Mouse (Mus musculus): ENCODE measurements at regions not wholly inside any gene's neighbourhood (a gene's known extent, or its start where the extent isn't known, plus 50 kb on each side); places are given as distances from the start of the nearest gene placed in this dataset.

- Histone ChIP-seq H3K27ac (ENCODE audit: insufficient read depth, low read depth) (no peak overlapping the region), H3K4me1 (ENCODE audit: control insufficient read depth in 1 of 2, insufficient read depth in 2 of 2) (no peaks in the 10 kb centered on the region), H3K4me2 (ENCODE audit: insufficient read depth, low read depth, poor library complexity, severe bottlenecking) (no peak overlapping the region), H3K9me3 (replicated peaks; ENCODE audit: low read length) (no peaks in the 10 kb centered on the region), H3K36me3 (replicated peaks in 1 of 2; ENCODE audit: control insufficient read depth in 1 of 2, insufficient read depth in 1 of 2, low read length in 1 of 2) (no peaks in the 10 kb centered on the region), H3K4me3 (replicated peaks in 1 of 3; ENCODE audit: low read depth in 2 of 3, low read length in 2 of 3, poor library complexity in 1 of 3) (no peak overlapping the region), H3K27me3 (replicated peaks) (peaks cover 63% of the 10 kb centered on the region), H3K79me2 (replicated peaks; ENCODE audit: control insufficient read depth, extremely low read depth, insufficient read depth, poor library complexity, severe bottlenecking) (no peaks in the 10 kb centered on the region), H3K9ac (ENCODE audit: insufficient read depth, low read depth) (no peak overlapping the region)
- DNase-seq (ENCODE audit: extremely low read depth), result no peak
- in situ Hi-C loops (cut with MboI; ENCODE audit: low pct_ligation_motif_present, low pct_unique_long_range_greater_than_20kb, low sequenced_read_pairs), result no loop called here
- no peak for TF ChIP-seq CTCF (conservative IDR thresholded peaks at IDR 0.05 in 1 of 2, IDR thresholded peaks at IDR 0.05 in 1 of 2; ENCODE audit: low read depth in 2 of 2, low read length in 2 of 2)
- TF ChIP-seq JUND (conservative IDR thresholded peaks at IDR 0.05; ENCODE audit: low read depth, low read length), result no peak
- TF ChIP-seq NELFE (IDR thresholded peaks at IDR 0.05; ENCODE audit: low read depth, low read length), result no peak
- no peak for TF ChIP-seq NRF1 (IDR thresholded peaks at IDR 0.05; ENCODE audit: low read depth, low read length)
- no peak for TF ChIP-seq TCF12 (IDR thresholded peaks at IDR 0.05; ENCODE audit: low read depth, low read length)
- dilution Hi-C loops (cut with MboI; ENCODE audit: extremely low pct_ligation_motif_present, extremely low pct_unique_long_range_greater_than_20kb, low sequenced_read_pairs), result no loop called here
Observed at GRCm38 (mm10) chr6:117701547-117701946, 139.4 kb upstream of the Zfp637 start.

DNA sequence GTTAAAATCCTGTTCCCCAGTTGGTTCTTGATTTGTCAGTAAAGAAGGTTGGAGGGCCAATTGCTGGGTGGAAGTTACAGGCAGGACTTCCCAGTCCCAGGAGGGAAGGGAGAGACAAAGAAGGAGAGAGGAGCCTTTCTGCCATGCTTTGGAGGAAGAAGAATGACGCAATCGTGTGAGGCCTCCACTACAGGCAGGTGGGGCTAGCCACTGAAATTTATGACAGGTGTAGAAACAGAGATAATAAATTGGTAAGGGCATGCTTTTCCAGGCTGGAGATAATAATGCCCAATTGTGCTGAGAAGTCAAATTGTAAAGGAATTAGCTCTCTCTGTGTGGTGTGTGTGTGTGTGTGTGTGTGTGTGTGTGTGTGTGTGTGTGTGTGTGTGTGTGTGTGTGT lies 135.0 kb upstream of the Zfp637 start:
- dilution Hi-C loops (cut with MboI; ENCODE audit: extremely low pct_ligation_motif_present, extremely low pct_unique_long_range_greater_than_20kb, low sequenced_read_pairs) (no loop called here), in situ Hi-C loops (cut with MboI; ENCODE audit: low pct_ligation_motif_present, low pct_unique_long_range_greater_than_20kb, low sequenced_read_pairs) (no loop called here)
- no peaks in the 10 kb centered on the region for H3K79me2 ChIP-seq (replicated peaks; ENCODE audit: control insufficient read depth, extremely low read depth, insufficient read depth, poor library complexity, severe bottlenecking)
- H3K27me3 ChIP-seq (replicated peaks), result peaks cover 82% of the 10 kb centered on the region
- no peak overlapping the region for H3K27ac ChIP-seq (ENCODE audit: insufficient read depth, low read depth)
- no peaks in the 10 kb centered on the region for H3K9me3 ChIP-seq (replicated peaks; ENCODE audit: low read length)
- no peak for DNase-seq (ENCODE audit: extremely low read depth)
- H3K4me1 ChIP-seq (ENCODE audit: control insufficient read depth in 1 of 2, insufficient read depth in 2 of 2), result no peaks in the 10 kb centered on the region
- no peaks in the 10 kb centered on the region for H3K36me3 ChIP-seq (replicated peaks in 1 of 2; ENCODE audit: control insufficient read depth in 1 of 2, insufficient read depth in 1 of 2, low read length in 1 of 2)
- no peak overlapping the region for H3K9ac ChIP-seq (ENCODE audit: insufficient read depth, low read depth)
- TF ChIP-seq RAD21 (IDR thresholded peaks at IDR 0.05; ENCODE audit: low read depth, low read length) (no peak), JUND (conservative IDR thresholded peaks at IDR 0.05; ENCODE audit: low read depth, low read length) (no peak)
- H3K4me2 ChIP-seq (ENCODE audit: insufficient read depth, low read depth, poor library complexity, severe bottlenecking), result no peak overlapping the region
- no peak overlapping the region for H3K4me3 ChIP-seq (replicated peaks in 1 of 3; ENCODE audit: low read depth in 2 of 3, low read length in 2 of 3, poor library complexity in 1 of 3)

- no peak overlapping the region for H3K4me2 ChIP-seq (ENCODE audit: insufficient read depth, low read depth, poor library complexity, severe bottlenecking)
- H3K27ac ChIP-seq (ENCODE audit: insufficient read depth, low read depth), result no peak overlapping the region
- no peak for TF ChIP-seq BHLHE40 (IDR thresholded peaks at IDR 0.05; ENCODE audit: low read depth, low read length)
- no peak for TF ChIP-seq UBTF (IDR thresholded peaks at IDR 0.05; ENCODE audit: low read depth, low read length)
- TF ChIP-seq POLR2A (IDR thresholded peaks at IDR 0.05; ENCODE audit: low read depth, low read length), result no peak
- no peak for TF ChIP-seq JUND (conservative IDR thresholded peaks at IDR 0.05; ENCODE audit: low read depth, low read length)
- no peak for TF ChIP-seq CHD1 (IDR thresholded peaks at IDR 0.05; ENCODE audit: low read depth, low read length)
- TF ChIP-seq E2F4 (IDR thresholded peaks at IDR 0.05; ENCODE audit: insufficient replicate concordance, low read depth, low read length), result no peak
- no peak for TF ChIP-seq ZC3H11A (IDR thresholded peaks at IDR 0.05; ENCODE audit: low read depth, low read length)
- TF ChIP-seq ZKSCAN1 (IDR thresholded peaks at IDR 0.05; ENCODE audit: borderline replicate concordance, low read depth, low read length), result no peak
- TF ChIP-seq RAD21 (IDR thresholded peaks at IDR 0.05; ENCODE audit: low read depth, low read length), result no peak
- no peaks in the 10 kb centered on the region for H3K4me1 ChIP-seq (ENCODE audit: control insufficient read depth in 1 of 2, insufficient read depth in 2 of 2)
- H3K9ac ChIP-seq (ENCODE audit: insufficient read depth, low read depth), result no peak overlapping the region
- DNase-seq (ENCODE audit: extremely low read depth), result no peak
- no peaks in the 10 kb centered on the region for H3K9me3 ChIP-seq (replicated peaks; ENCODE audit: low read length)
- dilution Hi-C loops (cut with MboI; ENCODE audit: extremely low pct_ligation_motif_present, extremely low pct_unique_long_range_greater_than_20kb, low sequenced_read_pairs), result no loop called here
- no peaks in the 10 kb centered on the region for H3K36me3 ChIP-seq (replicated peaks in 1 of 2; ENCODE audit: control insufficient read depth in 1 of 2, insufficient read depth in 1 of 2, low read length in 1 of 2)
- H3K27me3 ChIP-seq (replicated peaks), result peaks cover 80% of the 10 kb centered on the region
- H3K4me3 ChIP-seq (replicated peaks in 1 of 3; ENCODE audit: low read depth in 2 of 3, low read length in 2 of 3, poor library complexity in 1 of 3), result no peak overlapping the region
- in situ Hi-C loops (cut with MboI; ENCODE audit: low pct_ligation_motif_present, low pct_unique_long_range_greater_than_20kb, low sequenced_read_pairs), result no loop called here
- H3K79me2 ChIP-seq (replicated peaks; ENCODE audit: control insufficient read depth, extremely low read depth, insufficient read depth, poor library complexity, severe bottlenecking), result no peaks in the 10 kb centered on the region
Observed at GRCm38 (mm10) chr6:117709212-117709611, 131.8 kb upstream of the Zfp637 start.
